9 mouse cellular contexts compared by ENCODE assay signal in the genomic region with DNA sequence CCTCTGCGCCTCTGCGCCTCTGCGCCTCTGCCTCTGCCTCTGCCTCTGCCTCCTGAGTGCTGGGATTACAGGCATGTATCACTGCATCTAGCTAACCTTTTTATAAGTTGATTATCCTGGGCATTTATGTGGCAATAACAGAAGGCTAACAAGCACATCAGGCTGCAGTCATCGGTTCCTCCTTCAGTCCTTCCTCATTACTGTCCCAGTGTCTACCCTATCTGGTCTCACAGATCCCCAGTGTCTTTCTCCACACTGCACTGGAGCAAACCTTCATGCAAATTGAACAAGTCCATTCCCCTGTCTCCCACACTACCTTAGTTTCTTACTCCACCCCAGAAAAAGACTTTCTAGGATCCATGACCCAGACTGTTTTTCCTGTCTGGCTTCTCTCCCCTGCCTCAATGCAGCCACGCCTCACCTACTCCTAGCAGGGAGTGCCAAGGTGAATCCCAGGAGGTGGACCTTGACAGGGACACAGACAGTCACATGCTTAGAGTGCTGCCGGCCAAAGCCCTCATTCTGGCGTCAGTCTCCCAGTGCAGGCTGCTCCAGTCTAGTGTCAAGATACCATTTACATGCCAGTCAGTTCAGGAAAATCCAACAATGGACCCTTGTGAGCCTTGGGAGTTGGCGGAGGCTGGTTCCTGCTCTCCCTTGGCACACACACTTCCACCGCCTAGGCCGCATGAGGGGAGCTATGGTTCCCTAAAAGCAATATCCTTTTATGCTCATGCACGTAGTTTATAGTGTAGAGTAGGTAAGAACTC. TPM values are rescaled to one million over a fixed set of nuclear protein-coding genes. Genes with fewer than 3 reads are reported as not detected.
DNase-seq lines count a peak whose midpoint lies in the region; ATAC-seq and TF ChIP-seq lines count a peak whose summit lies in the region.
"Had no signal": no experiment of that assay in that cellular context is flagged by ENCODE, and none has a peak within 500 bp of the region (broad histone marks: within the 10 kb centered on the region; RNA-seq: fewer than 3 reads in every experiment).

No protein-coding gene starts in this region.

- H3K4me3 ChIP-seq in lung, embryonic 15.5 days: no peak overlapping the region
- no peak overlapping the region for H3K4me3 ChIP-seq in olfactory bulb, adult 2 months (ENCODE audit: insufficient read depth, low read depth, low read length)

- ATAC-seq in lung, embryonic 15.5 days (ENCODE audit: borderline replicate concordance, extremely low read depth, low FRiP score, low TSS enrichment): no peak

- H3K4me1 ChIP-seq in lung, embryonic 15.5 days: 0 out of 2 replicates have a peak, but pooled peaks cover 3% of the 10 kb centered on the region
- no peaks in the 10 kb centered on the region for H3K4me1 ChIP-seq in olfactory bulb, adult 2 months (ENCODE audit: control insufficient read depth, insufficient read depth, low read length)

- H3K36me3 ChIP-seq in lung, embryonic 15.5 days: no peaks in the 10 kb centered on the region

- peak; percentile 42 for DNase-seq in cerebellum, adult 11-12 months
- DNase-seq in cerebellum, postnatal 36 days: no peak
- no peak for DNase-seq in lung, postnatal 4 days
- DNase-seq in kidney, adult 8-10 months: peak; percentile 78 to 80
- no peak for DNase-seq in spleen, adult 12 weeks (ENCODE audit: low spot score)
- no peak for DNase-seq in thymus, adult 18-20 months

- H3K27me3 ChIP-seq in lung, embryonic 15.5 days: no peaks in the 10 kb centered on the region

- H3K4me2 ChIP-seq in lung, embryonic 15.5 days: no peak overlapping the region

- H3K9ac ChIP-seq in lung, embryonic 15.5 days: no peak overlapping the region

- TF ChIP-seq POLR2A in olfactory bulb, adult 2 months (IDR thresholded peaks at IDR 0.05; ENCODE audit: insufficient read depth, low read depth, low read length): no peak

- H3K9me3 ChIP-seq in lung, embryonic 15.5 days: no peaks in the 10 kb centered on the region

- TF ChIP-seq CTCF in olfactory bulb, adult 2 months (IDR thresholded peaks at IDR 0.05; ENCODE audit: insufficient read depth, low read depth, low read length): no peak

- H3K27ac ChIP-seq in lung, embryonic 15.5 days: peak overlapping the region; percentile 61
- H3K27ac ChIP-seq in olfactory bulb, adult 2 months (ENCODE audit: insufficient read depth, low read depth, low read length): peak overlapping the region; percentile 56

- 70% methylated on average over 11 of the region's 11 CpGs for WGBS in lung, embryonic 15.5 days
- 64% methylated on average over 11 of the region's 11 CpGs for WGBS in olfactory bulb, adult 2 months

RNA-seq across cellular contexts. Expression of a gene that starts 12.1 kb away (rescaled TPM):
- polyA plus RNA-seq in lung, embryonic 15.5 days (2015; fragmentation: Nextera tagmentation; extraction: Ambion mirVana): not detected in 2 replicates
- not detected in 2 replicates for polyA plus RNA-seq in olfactory bulb, adult 2 months (2012; ENCODE audit: insufficient read depth, insufficient read length, low replicate concordance, missing spikeins)
- polyA plus RNA-seq: limb, embryonic 14.5 days had no signal

RNA-seq across cellular contexts. Expression of a gene that starts 22.1 kb away (rescaled TPM):
- 81.1 and 88.7 TPM in 2 replicates for polyA plus RNA-seq in lung, embryonic 15.5 days (2015; fragmentation: Nextera tagmentation; extraction: Ambion mirVana)
- not detected in 2 replicates for polyA plus RNA-seq in olfactory bulb, adult 2 months (2012; ENCODE audit: insufficient read depth, insufficient read length, low replicate concordance, missing spikeins)

RNA-seq across cellular contexts. Expression of a gene that starts 22.6 kb away (rescaled TPM):
- polyA plus RNA-seq in lung, embryonic 15.5 days (2015; fragmentation: Nextera tagmentation; extraction: Ambion mirVana): 3.3 and 4.1 TPM in 2 replicates
- not detected in 2 replicates for polyA plus RNA-seq in olfactory bulb, adult 2 months (2012; ENCODE audit: insufficient read depth, insufficient read length, low replicate concordance, missing spikeins)

RNA-seq across cellular contexts. Expression of a gene that starts 44.7 kb away (rescaled TPM):
- 46.9 and 49.5 TPM in 2 replicates for polyA plus RNA-seq in lung, embryonic 15.5 days (2015; fragmentation: Nextera tagmentation; extraction: Ambion mirVana)
- not detected in 2 replicates for polyA plus RNA-seq in olfactory bulb, adult 2 months (2012; ENCODE audit: insufficient read depth, insufficient read length, low replicate concordance, missing spikeins)

RNA-seq across cellular contexts. Expression of a gene that starts 58.1 kb away (rescaled TPM):
- polyA plus RNA-seq in lung, embryonic 15.5 days (2015; fragmentation: Nextera tagmentation; extraction: Ambion mirVana): 2.3 and 2.7 TPM in 2 replicates
- polyA plus RNA-seq in olfactory bulb, adult 2 months (2012; ENCODE audit: insufficient read depth, insufficient read length, low replicate concordance, missing spikeins): not detected in 2 replicates

Comparison
In these comparisons a context has a peak if more than half of its experiments do, and no peak if none do; other contexts are left out.
1. DNase-seq: peak in cerebellum, adult 11-12 months (single experiment) and kidney, adult 8-10 months (2 of 2); none in cerebellum, postnatal 36 days (0 of 2), lung, postnatal 4 days (0 of 2), spleen, adult 12 weeks (single experiment) and thymus, adult 18-20 months (0 of 2).
2. RNA of a gene that starts 22.1 kb away (polyA plus RNA-seq): 81.1 to 88.7 TPM in lung, embryonic 15.5 days; not detected in olfactory bulb, adult 2 months; every median in the first group is over 10 times any median in the second.